Mouse (Mus musculus) brain, embryonic 14.5 days (tissue): Measurements from ENCODE around the gene Hoxb3.

Experiments used
- CTCF ChIP-seq: fragments of 200-500 bp; IDR thresholded peaks from 2 replicates; pipeline ENCODE4 v1.5.1; 2012; ENCODE audit warnings: inconsistent platforms, mild to moderate bottlenecking, moderate library complexity, borderline replicate concordance; ENCODE audit not compliant: insufficient read depth, insufficient read length; ENCODE audit errors: extremely low read depth
- POLR2A ChIP-seq: fragments of 200-500 bp; IDR thresholded peaks from 2 replicates; pipeline ENCODE4 v1.6.1; 2012; ENCODE audit warnings: mild to moderate bottlenecking, inconsistent platforms, borderline replicate concordance; ENCODE audit not compliant: poor library complexity, insufficient read depth, insufficient read length, severe bottlenecking; ENCODE audit errors: extremely low read depth

GRCm38 (mm10) chr11:96319071-96319902 is 3.8 kb upstream of the Hoxb3 start:
- TF ChIP-seq POLR2A: no peak
- no peak for TF ChIP-seq CTCF
